Mouse (Mus musculus): ENCODE measurements around the gene Chst5.

GRCm38 (mm10) chr8:111864648-111865047, 45.6 kb downstream of the Chst5 start:
- TF ChIP-seq CTCF (IDR thresholded peaks at IDR 0.05; ENCODE audit: low read depth, low read length): no peak
- TF ChIP-seq POLR2A (IDR thresholded peaks at IDR 0.05; ENCODE audit: insufficient read depth, low read length): no peak
- TF ChIP-seq EP300 (IDR thresholded peaks at IDR 0.05; ENCODE audit: insufficient read depth, low read depth, low read length): no peak
